ENCODE assay signal across 26 mouse cellular contexts in genomic region chr5:31907959-31908358, GRCm38 (mm10).
DNase-seq lines count a peak whose midpoint lies in the region; ATAC-seq and TF ChIP-seq lines count a peak whose summit lies in the region.
"Had no signal": no experiment of that assay in that cellular context is flagged by ENCODE, and none has a peak within 500 bp of the region (broad histone marks: within the 10 kb centered on the region; RNA-seq: fewer than 3 reads in every experiment).

No protein-coding gene starts in this region.

- 58% methylated on average over 2 of the region's 2 CpGs for WGBS in lung, postnatal 0 days
- WGBS in lung, adult 2 months = 70% methylated on average over 2 of the region's 2 CpGs

- H3K27ac ChIP-seq in lung, postnatal 0 days (ENCODE audit: low read length) = no peak overlapping the region
- H3K27ac ChIP-seq: forebrain, embryonic 15.5 days; hindbrain, embryonic 10.5 days; intestine, embryonic 15.5 days; limb, embryonic 13.5 days; liver, embryonic 14.5 days; neural tube, embryonic 13.5 days had no signal

- DNase-seq in lung, postnatal 0 days (ENCODE audit: low spot score) = peak; percentile 38
- DNase-seq in lung, adult 2 months = no peak
- peak; percentile 62 for DNase-seq in A20 (ENCODE audit: low read depth, low spot score)
- peak; percentile 47 to 52 for DNase-seq in B cell, adult 2 months
- DNase-seq in naive thymus-derived CD4-positive, alpha-beta T cell, adult 2 months (ENCODE audit: low read depth) = peak; percentile 50
- DNase-seq in cerebellum, adult 9-10 months = no peak
- no peak for DNase-seq in cerebellum, adult 18-20 months
- DNase-seq: adrenal gland, postnatal 14 days; cerebellum, adult 8-10 months; heart, postnatal 10 days; layer of hippocampus, adult 9-11 months; midbrain, embryonic 14.5 days; right cerebral cortex, adult 18-20 months; right cerebral cortex, postnatal 4 days; thymus, postnatal 25 days had no signal

- H3K9me3 ChIP-seq in lung, postnatal 0 days (ENCODE audit: low read length) = no peaks in the 10 kb centered on the region
- H3K9me3 ChIP-seq: embryonic facial prominence, embryonic 15.5 days; forebrain, embryonic 15.5 days; G1E; heart, embryonic 12.5 days; hindbrain, embryonic 10.5 days; intestine, embryonic 15.5 days; limb, embryonic 13.5 days; megakaryocyte, embryonic 14.5 days; neural tube, embryonic 13.5 days had no signal

- H3K4me2 ChIP-seq in lung, postnatal 0 days (replicated peaks; ENCODE audit: low read depth, low read length) = no peak overlapping the region
- H3K4me2 ChIP-seq: embryonic facial prominence, embryonic 15.5 days; forebrain, embryonic 15.5 days; heart, embryonic 12.5 days; intestine, embryonic 15.5 days; limb, embryonic 13.5 days; neural tube, embryonic 13.5 days had no signal

- TF ChIP-seq EP300 in lung, postnatal 0 days (IDR thresholded peaks at IDR 0.05) = no peak

- no peaks in the 10 kb centered on the region for H3K27me3 ChIP-seq in lung, postnatal 0 days (replicated peaks; ENCODE audit: insufficient read depth, low read length)
- H3K27me3 ChIP-seq: embryonic facial prominence, embryonic 15.5 days; forebrain, embryonic 15.5 days; heart, embryonic 12.5 days; intestine, embryonic 15.5 days; limb, embryonic 13.5 days; megakaryocyte, embryonic 14.5 days; neural tube, embryonic 13.5 days had no signal

- TF ChIP-seq CTCF in lung, postnatal 0 days (IDR thresholded peaks at IDR 0.05) = no peak
- TF ChIP-seq CTCF in lung, adult 2 months (IDR thresholded peaks at IDR 0.05; ENCODE audit: insufficient read depth, low read length) = no peak

- no peak overlapping the region for H3K4me3 ChIP-seq in lung, postnatal 0 days (ENCODE audit: low read depth, low read length)
- H3K4me3 ChIP-seq in lung, adult 2 months (replicated peaks; ENCODE audit: extremely low read depth, low read depth, low read length) = no peak overlapping the region
- H3K4me3 ChIP-seq: embryonic facial prominence, embryonic 15.5 days; forebrain, embryonic 15.5 days; heart, embryonic 12.5 days; hindbrain, embryonic 10.5 days; intestine, embryonic 15.5 days; limb, embryonic 13.5 days; megakaryocyte, embryonic 14.5 days; neural tube, embryonic 13.5 days had no signal

- ATAC-seq in lung, postnatal 0 days = no peak
- ATAC-seq: forebrain, embryonic 15.5 days; hindbrain, embryonic 16.5 days; intestine, embryonic 15.5 days had no signal

- H3K4me1 ChIP-seq in lung, postnatal 0 days (ENCODE audit: insufficient read depth, low read depth, low read length) = peaks cover 8% of the 10 kb centered on the region; the same call in 1 of the 2 replicates
- peaks cover 3% of the 10 kb centered on the region; the same call in 1 of the 2 replicates for H3K4me1 ChIP-seq in lung, adult 2 months (ENCODE audit: control insufficient read depth, insufficient read depth, low read length)
- H3K4me1 ChIP-seq: forebrain, embryonic 15.5 days; hindbrain, embryonic 10.5 days; neural tube, embryonic 13.5 days had no signal

- no peak for TF ChIP-seq POLR2A in lung, adult 2 months (IDR thresholded peaks at IDR 0.05; ENCODE audit: borderline replicate concordance, extremely low read depth, low read depth, low read length)

- no peak overlapping the region for H3K9ac ChIP-seq in lung, postnatal 0 days (replicated peaks; ENCODE audit: low read depth)
- H3K9ac ChIP-seq: embryonic facial prominence, embryonic 15.5 days; forebrain, embryonic 15.5 days; heart, embryonic 12.5 days; intestine, embryonic 15.5 days; limb, embryonic 13.5 days; liver, embryonic 14.5 days; neural tube, embryonic 13.5 days had no signal

- no peaks in the 10 kb centered on the region for H3K36me3 ChIP-seq in lung, postnatal 0 days (ENCODE audit: insufficient read depth, low read length)
- H3K36me3 ChIP-seq: embryonic facial prominence, embryonic 15.5 days; forebrain, embryonic 15.5 days; heart, embryonic 12.5 days; hindbrain, embryonic 10.5 days; intestine, embryonic 15.5 days; limb, embryonic 13.5 days; neural tube, embryonic 13.5 days had no signal

Comparison
In these comparisons a context has a peak if more than half of its experiments do, and no peak if none do; other contexts are left out.
1. DNase-seq: peak in lung, postnatal 0 days (single experiment), A20 (single experiment), B cell, adult 2 months (2 of 2) and naive thymus-derived CD4-positive, alpha-beta T cell, adult 2 months (single experiment); none in lung, adult 2 months (single experiment), cerebellum, adult 9-10 months (single experiment) and cerebellum, adult 18-20 months (0 of 2).